Mouse (Mus musculus) olfactory bulb, adult 2 months (tissue): Measurements from ENCODE around the gene Mcmbp.

ENCODE experiments used
- CTCF ChIP-seq: fragments of 200-500 bp; IDR thresholded peaks from 2 replicates; pipeline ENCODE4 v1.5.1; 2012; ENCODE audit warnings: low read depth, mild to moderate bottlenecking, low read length, moderate library complexity; ENCODE audit not compliant: insufficient read depth
- POLR2A ChIP-seq: fragments of 200-500 bp; IDR thresholded peaks from 2 replicates; pipeline ENCODE4 v1.6.1; 2012; ENCODE audit warnings: mild to moderate bottlenecking, low read depth, low read length, moderate library complexity; ENCODE audit not compliant: insufficient read depth

DNA sequence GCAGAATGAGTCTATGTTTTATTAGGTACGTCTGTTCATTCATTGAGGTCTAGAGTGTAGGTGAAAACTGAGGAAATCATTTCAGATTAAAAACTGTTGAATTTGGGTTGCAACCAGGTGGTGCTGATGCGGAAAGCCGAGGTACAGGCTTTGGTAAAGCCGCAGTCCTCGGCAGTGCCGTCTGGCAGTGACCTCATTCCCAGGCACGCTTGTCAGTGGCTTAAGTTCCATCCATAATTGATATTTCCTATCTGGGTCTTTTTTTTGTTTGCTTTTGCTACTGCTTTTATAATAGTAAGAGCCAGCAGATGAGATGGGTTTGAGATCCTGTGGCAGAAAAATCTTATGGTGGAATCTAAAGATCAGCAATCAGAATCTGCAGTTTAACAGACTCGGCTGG is 50.9 kb downstream of the Mcmbp start:
- no peak for TF ChIP-seq CTCF
- TF ChIP-seq POLR2A: no peak
